Mouse (Mus musculus) heart, embryonic 11.5 days (tissue): ENCODE measurements around the gene Slc22a18. TPM values are rescaled to one million over a fixed set of nuclear protein-coding genes. Genes with fewer than 3 reads are reported as not detected.

Experiments
- ATAC-seq: fragments of 200-750 bp; cut with Nextera tagmentation; replicated peaks from 2 replicates; pipeline ENCODE4 v1.8.0; 2017; ENCODE audit warnings: moderate library complexity; ENCODE audit not compliant: insufficient number of reproducible peaks, low FRiP score, low TSS enrichment
- H3K27ac ChIP-seq: fragments of 300-500 bp; sonication (generic); 2 replicates; pipeline ENCODE4 v1.5.1; 2014; ENCODE audit warnings: mild to moderate bottlenecking, low read depth, low read length
- H3K27me3 ChIP-seq: fragments of 300-500 bp; sonication (generic); 2 replicates; pipeline ENCODE4 v1.6.1; 2014; ENCODE audit warnings: mild to moderate bottlenecking, low read length, mixed read lengths; ENCODE audit not compliant: control insufficient read depth, insufficient read depth
- H3K36me3 ChIP-seq: fragments of 300-500 bp; sonication (generic); 2 replicates; pipeline ENCODE4 v1.6.1; 2014; ENCODE audit warnings: mild to moderate bottlenecking, low read length, moderate library complexity, mixed read lengths; ENCODE audit not compliant: control insufficient read depth, insufficient read depth
- H3K4me1 ChIP-seq: fragments of 300-500 bp; sonication (generic); 2 replicates; pipeline ENCODE4 v1.6.1; 2014; ENCODE audit warnings: low read length; ENCODE audit not compliant: control insufficient read depth, insufficient read depth
- H3K4me2 ChIP-seq: fragments of 300-500 bp; sonication (generic); 2 replicates; pipeline ENCODE4 v1.6.1; 2014; ENCODE audit warnings: mild to moderate bottlenecking, moderate library complexity
- H3K4me3 ChIP-seq: fragments of 300-500 bp; sonication (generic); 2 replicates; pipeline ENCODE4 v1.5.1; 2014; ENCODE audit warnings: low read depth, low read length
- H3K9ac ChIP-seq: fragments of 300-500 bp; sonication (generic); 2 replicates; pipeline ENCODE4 v1.6.1; 2014; ENCODE audit warnings: mild to moderate bottlenecking, low read depth, low read length, moderate library complexity
- H3K9me3 ChIP-seq: fragments of 300-500 bp; sonication (generic); replicated peaks from 2 replicates; pipeline ENCODE4 v1.6.1; 2016; ENCODE audit warnings: low read length; ENCODE audit not compliant: control insufficient read depth
- WGBS: fragments of 180-500 bp; shearing (Covaris S2); extraction: QIAGEN DNeasy Blood & Tissue Kit; methylation state at CpG from one replicate; pipeline ENCODE4 v1.1.7; 2014; ENCODE audit not compliant: insufficient replicate concordance; 5-methylcytosine and 5-hydroxymethylcytosine counted together
- polyA plus RNA-seq: library from polyadenylated mRNA; unstranded; fragments of >200 nt; fragmentation: Nextera tagmentation; extraction: Ambion mirVana; gene quantifications from 2 replicates; pipeline ENCODE4 v1.2.1, GENCODE M21; 2014

Gene Slc22a18
- polyA plus RNA-seq, 1 experiment from 2014 or later, result 0.87 TPM

GRCm38 (mm10) chr7:143438965-143439364 lies 34.6 kb upstream of the Slc22a18 start:
- Histone ChIP-seq H3K36me3 (no peaks in the 10 kb centered on the region), H3K9me3 (no peaks in the 10 kb centered on the region), H3K27me3 (peaks cover 17% of the 10 kb centered on the region), H3K27ac (no peak overlapping the region), H3K4me1 (peaks cover 7% of the 10 kb centered on the region; the same call in 1 of the 2 replicates), H3K4me2 (peak overlapping the region; percentile 14; the same call in 1 of the 2 replicates), H3K9ac (no peak overlapping the region), H3K4me3 (no peak overlapping the region)
- ATAC-seq, result no peak
- WGBS, result 62% methylated on average over 1 of the region's 1 CpGs

- peaks cover 47% of the 10 kb centered on the region for H3K27me3 ChIP-seq
- 39% methylated on average over 8 of the region's 8 CpGs for WGBS
- no peak for ATAC-seq
- H3K4me2 ChIP-seq, result peak overlapping the region; percentile 81
- H3K36me3 ChIP-seq, result no peaks in the 10 kb centered on the region
- H3K4me3 ChIP-seq, result no peak overlapping the region
- H3K9ac ChIP-seq, result no peak overlapping the region
- no peaks in the 10 kb centered on the region for H3K9me3 ChIP-seq
- H3K4me1 ChIP-seq, result peaks cover 12% of the 10 kb centered on the region
- no peak overlapping the region for H3K27ac ChIP-seq
Observed at GRCm38 (mm10) chr7:143444580-143444954, 29.0 kb upstream of the Slc22a18 start.

- ATAC-seq, result no peak
- H3K27me3 ChIP-seq, result peaks cover 47% of the 10 kb centered on the region
Observed at GRCm38 (mm10) chr7:143444955-143445648, 28.4 kb upstream of the Slc22a18 start.

GRCm38 (mm10) chr7:143445651-143446460 lies 27.7 kb upstream of the Slc22a18 start:
- peak overlapping the region; percentile 72 for H3K9ac ChIP-seq
- no peaks in the 10 kb centered on the region for H3K36me3 ChIP-seq
- ATAC-seq, result 0 out of 2 replicates have a peak, but pooled peaks have one; percentile 31
- no peaks in the 10 kb centered on the region for H3K9me3 ChIP-seq
- WGBS, result 8% methylated on average over 51 of the region's 53 CpGs
- peaks cover 12% of the 10 kb centered on the region for H3K4me1 ChIP-seq
- H3K4me2 ChIP-seq, result peak overlapping the region; percentile 81
- H3K4me3 ChIP-seq, result peak overlapping the region; percentile 46
- H3K27me3 ChIP-seq, result peaks cover 47% of the 10 kb centered on the region
- H3K27ac ChIP-seq, result 0 out of 2 replicates have a peak overlapping the region, but pooled peaks have one; percentile 22

More at GRCm38 (mm10) chr7:143444955-143445648, 28.4 kb upstream of the Slc22a18 start:
- Histone ChIP-seq H3K4me2 (peak overlapping the region; percentile 81), H3K4me3 (peak overlapping the region; percentile 46), H3K36me3 (no peaks in the 10 kb centered on the region), H3K4me1 (peaks cover 12% of the 10 kb centered on the region), H3K9ac (peak overlapping the region; percentile 72), H3K9me3 (no peaks in the 10 kb centered on the region), H3K27ac (no peak overlapping the region)
- WGBS, result 6% methylated on average over 55 of the region's 55 CpGs

- WGBS, result 65% methylated on average over 2 of the region's 2 CpGs
- peaks cover 47% of the 10 kb centered on the region for H3K27me3 ChIP-seq
Observed at GRCm38 (mm10) chr7:143447130-143447529, 26.4 kb upstream of the Slc22a18 start.

GRCm38 (mm10) chr7:143458963-143459331 lies 14.6 kb upstream of the Slc22a18 start:
- WGBS, result 15% methylated on average over 38 of the region's 38 CpGs
- no peaks in the 10 kb centered on the region for H3K36me3 ChIP-seq
- H3K4me1 ChIP-seq, result peaks cover 7% of the 10 kb centered on the region
- no peak for ATAC-seq
- peak overlapping the region; percentile 60 for H3K4me3 ChIP-seq
- H3K4me2 ChIP-seq, result peak overlapping the region; percentile 58
- peak overlapping the region; percentile 80 for H3K9ac ChIP-seq
- H3K27me3 ChIP-seq, result peaks cover 3% of the 10 kb centered on the region; the same call in 1 of the 2 replicates
- H3K27ac ChIP-seq, result peak overlapping the region; percentile 83
- H3K9me3 ChIP-seq, result peaks cover 7% of the 10 kb centered on the region

More at GRCm38 (mm10) chr7:143447130-143447529, 26.4 kb upstream of the Slc22a18 start:
- H3K4me2 ChIP-seq, result no peak overlapping the region
- H3K36me3 ChIP-seq, result no peaks in the 10 kb centered on the region
- H3K4me3 ChIP-seq, result no peak overlapping the region
- no peak overlapping the region for H3K27ac ChIP-seq
- no peaks in the 10 kb centered on the region for H3K9me3 ChIP-seq
- ATAC-seq, result no peak
- H3K9ac ChIP-seq, result no peak overlapping the region
- peaks cover 12% of the 10 kb centered on the region for H3K4me1 ChIP-seq

GRCm38 (mm10) chr7:143459332-143460211 lies 14.0 kb upstream of the Slc22a18 start:
- Histone ChIP-seq H3K4me3 (peak overlapping the region; percentile 60), H3K4me2 (peak overlapping the region; percentile 58), H3K36me3 (no peaks in the 10 kb centered on the region), H3K27ac (peak overlapping the region; percentile 83), H3K4me1 (peaks cover 11% of the 10 kb centered on the region), H3K9ac (peak overlapping the region; percentile 80), H3K9me3 (peaks cover 7% of the 10 kb centered on the region), H3K27me3 (peaks cover 5% of the 10 kb centered on the region)
- 16% methylated on average over 100 of the region's 100 CpGs for WGBS
- ATAC-seq, result no peak
